Mouse (Mus musculus) heart, adult 18-20 months (tissue): ENCODE results near the gene Cad. TPM values are rescaled to one million over a fixed set of nuclear protein-coding genes. Genes with fewer than 3 reads are reported as not detected.
"Not testable (repeated sequence)": the region's sequence is repeated elsewhere in the genome, so short reads cannot be mapped to it uniquely, and the experiment has no call there.

Source experiments
- DNase-seq, 2 experiments: peaks; one replicate each; pipeline ENCODE4 v3.0.0; 2021 to 2022; ENCODE audit warnings: mixed read lengths in 1 of 2
- long read RNA-seq, 2 experiments: library from polyadenylated mRNA; stranded (forward); transcript quantifications; one replicate each; pipeline ENCODE4 v2.0.0; 2021
- total RNA-seq, 2 experiments: library from RNA; stranded (reverse); gene quantifications; 2 replicates each; pipeline ENCODE4 v1.2.3; 2021

Gene Cad
- total RNA-seq: 10 to 100 TPM; 12.9 to 15.3 TPM
- long read RNA-seq, experiment 1, partial matches to known transcripts: 7 of 13 reads
- long read RNA-seq, experiment 1, other reads (novel, unspliced or antisense): 6 of 13 reads
- long read RNA-seq, experiment 2, partial matches to known transcripts: 4 of 12 reads
- long read RNA-seq, experiment 2, other reads (novel, unspliced or antisense): 8 of 12 reads

DNA sequence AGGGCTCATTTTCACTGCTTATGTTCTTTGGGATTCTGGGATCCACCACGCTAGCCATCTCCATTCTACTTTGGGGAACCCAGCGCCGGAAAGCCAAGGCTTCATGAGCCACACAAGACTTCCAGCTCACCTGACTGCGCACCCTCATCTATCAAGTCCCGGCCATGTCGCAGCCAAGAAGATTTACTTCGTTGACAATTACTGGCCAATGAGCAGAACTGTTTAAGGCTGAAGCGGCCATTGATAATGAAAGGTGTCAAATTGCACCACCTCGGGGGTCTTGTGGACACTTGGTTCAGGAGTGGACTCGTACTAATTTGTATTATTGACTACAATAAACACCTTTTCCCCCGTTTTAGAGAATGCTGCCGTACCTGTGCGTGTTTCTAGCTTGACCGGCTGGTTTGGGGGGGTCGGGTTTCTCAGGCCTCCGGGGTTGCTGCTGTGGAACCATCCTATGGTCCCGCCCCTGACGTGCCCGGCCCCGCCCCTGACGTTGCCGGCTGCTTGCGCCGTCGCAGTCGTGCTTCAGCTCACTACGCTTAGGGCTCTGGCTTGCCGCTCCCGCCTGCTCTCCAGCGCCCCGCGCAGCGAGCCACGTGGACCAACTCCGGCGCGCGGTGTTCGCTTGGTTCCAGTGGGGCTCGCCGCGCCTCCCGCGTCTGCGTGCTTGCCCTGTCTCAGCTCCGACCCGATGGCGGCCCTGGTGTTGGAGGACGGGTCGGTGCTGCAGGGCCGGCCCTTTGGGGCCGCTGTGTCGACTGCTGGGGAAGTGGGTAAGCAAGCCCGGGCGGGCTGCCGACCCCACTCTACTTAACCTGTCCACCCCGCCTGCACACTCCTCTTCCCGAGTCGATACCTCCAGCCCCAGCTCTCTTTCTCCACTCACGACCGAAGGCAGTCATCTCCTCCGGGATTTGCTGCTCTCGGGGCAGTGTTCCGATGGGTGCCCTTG is at the start of gene Cad:
Cad (plus strand) TSS at position 520 of the 955 bp plus-strand sequence.
- peak; percentile 97 for DNase-seq

DNA sequence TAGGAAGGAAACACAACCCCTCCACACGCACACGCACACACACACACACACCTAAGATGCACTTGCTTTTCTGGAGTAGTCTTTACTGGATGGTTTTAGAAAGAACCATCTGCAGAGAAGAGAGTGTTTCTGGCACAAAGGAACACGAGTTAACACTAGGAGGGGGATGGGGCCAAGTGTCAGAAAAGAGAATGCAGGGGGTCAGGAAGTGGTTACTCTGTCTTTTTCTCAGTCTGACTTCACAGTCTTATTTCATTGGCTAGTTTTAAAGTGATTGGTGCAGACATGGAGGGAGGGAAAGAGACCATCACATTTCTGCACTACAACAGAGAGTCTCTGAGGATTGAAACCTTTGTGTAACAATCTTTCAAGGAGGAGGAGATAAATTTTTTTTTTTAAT is 41.8 kb upstream of the Cad start:
- no peak for DNase-seq

DNA sequence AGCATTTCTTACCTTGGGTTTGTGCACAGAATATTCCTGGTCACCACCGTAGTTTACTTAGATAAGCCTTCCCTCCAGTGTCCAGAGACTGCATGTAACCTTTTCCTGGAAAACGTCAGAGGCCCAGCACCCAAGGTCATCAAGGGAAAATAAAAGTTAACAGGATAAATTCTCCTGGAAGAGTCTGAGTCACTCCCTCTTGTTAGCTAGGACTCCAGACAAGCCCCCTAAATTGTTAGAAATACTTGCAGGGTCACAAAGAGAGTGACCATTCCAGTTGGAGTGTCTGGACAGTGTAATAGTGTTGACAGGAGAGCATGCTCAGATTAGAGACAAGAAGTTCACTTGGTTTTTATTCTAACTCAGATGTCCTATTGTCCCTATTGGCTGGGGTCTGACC is 38.7 kb upstream of the Cad start:
- DNase-seq: peak; percentile 5 to 7

DNA sequence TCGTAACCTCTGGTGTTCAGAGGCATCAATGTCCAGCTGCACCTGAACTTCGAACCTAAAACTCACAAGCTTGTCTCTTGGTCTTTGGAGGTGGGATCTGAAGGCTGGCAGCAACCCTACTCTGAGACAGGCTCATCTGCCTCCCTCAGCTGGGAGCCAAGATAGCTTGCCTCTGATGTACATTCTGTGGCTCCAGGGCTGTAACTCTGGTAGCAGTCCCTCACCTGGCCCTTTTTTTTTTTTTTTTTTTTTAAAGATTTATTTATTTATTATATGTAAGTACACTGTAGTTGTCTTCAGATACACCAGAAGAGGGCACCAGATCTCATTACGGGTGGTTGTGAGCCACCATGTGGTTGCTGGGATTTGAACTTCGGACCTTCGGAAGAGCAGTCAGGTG is 32.8 kb upstream of the Cad start:
- not testable (repeated sequence) for DNase-seq

DNA sequence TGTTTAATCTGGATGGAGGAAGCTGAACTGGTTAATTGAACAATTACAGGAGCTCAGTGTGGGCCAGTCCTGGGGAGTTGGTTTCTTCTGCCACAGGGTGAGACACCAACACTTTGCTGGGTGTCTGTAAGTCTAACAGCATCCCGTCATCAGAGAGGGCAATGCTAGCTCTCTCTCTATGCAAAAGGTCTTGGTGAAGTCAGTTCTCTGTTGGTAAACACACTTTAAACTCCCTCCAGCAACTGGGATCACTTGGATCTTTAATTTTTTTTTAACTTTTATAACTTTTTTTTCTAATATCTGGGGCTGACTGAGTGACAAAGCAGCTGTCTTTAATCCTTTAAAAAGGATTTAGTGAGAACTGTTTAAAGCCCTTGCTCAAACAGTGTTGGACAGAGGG is 31.9 kb upstream of the Cad start:
- no peak for DNase-seq

DNA sequence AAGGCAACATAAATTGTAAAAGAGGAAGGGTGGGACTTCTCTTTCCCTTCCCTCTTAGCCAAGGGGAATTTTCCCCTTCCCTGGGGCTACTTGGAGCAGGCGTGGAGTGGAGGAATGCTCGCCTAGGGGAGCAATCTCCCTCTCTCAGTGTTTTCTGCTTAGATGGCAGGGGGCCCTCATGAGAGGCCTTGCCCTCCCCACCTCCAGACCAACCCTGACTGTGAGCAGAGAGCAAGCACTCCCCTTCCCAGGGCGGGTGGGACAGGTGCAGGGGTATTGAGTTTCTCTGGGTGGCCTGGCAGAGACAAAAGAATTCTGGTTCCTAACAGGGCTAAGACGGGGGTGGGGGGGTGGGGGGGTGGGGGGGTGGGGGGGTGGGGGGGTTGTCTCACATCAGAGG is 31.3 kb upstream of the Cad start:
- no peak for DNase-seq

DNA sequence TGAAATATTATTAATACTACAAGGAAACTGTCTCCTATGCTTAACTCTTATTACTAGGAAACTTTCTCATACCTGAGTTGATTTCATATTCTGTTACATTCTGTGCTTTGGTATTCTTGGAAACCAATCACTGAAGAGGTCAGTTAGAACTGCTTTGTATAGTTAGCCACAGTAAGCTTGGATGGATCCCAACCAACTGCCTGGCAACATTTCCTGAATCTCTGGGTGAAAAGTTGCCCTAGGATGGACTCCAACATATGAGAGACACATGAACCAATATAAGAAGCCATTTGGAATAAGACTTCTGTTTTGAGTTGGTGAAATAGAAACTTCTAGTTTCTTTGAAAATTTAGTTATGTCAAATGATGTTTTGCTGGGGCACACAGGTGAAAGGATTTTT is 29.9 kb upstream of the Cad start:
- DNase-seq: peak; percentile 20 to 40

DNA sequence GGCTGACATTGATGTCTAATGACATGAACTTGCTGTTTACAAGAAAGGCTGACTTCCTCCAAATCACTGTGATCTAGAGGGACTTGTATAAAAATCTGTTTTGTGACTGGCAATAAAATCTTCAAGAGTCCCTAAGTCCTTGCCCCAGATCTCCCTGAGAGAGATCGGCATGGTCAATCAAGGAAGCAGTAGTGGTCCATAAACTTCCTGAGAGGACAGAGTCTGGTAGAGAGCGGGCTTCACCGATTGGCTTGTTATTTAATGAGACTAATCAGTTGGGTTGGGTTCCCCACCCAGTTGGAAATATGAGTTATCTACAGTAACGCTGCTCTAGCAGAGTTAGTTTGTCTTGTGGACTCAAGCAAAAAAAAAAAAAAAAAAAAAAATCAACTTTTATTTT is 23.7 kb upstream of the Cad start:
- no peak for DNase-seq

DNA sequence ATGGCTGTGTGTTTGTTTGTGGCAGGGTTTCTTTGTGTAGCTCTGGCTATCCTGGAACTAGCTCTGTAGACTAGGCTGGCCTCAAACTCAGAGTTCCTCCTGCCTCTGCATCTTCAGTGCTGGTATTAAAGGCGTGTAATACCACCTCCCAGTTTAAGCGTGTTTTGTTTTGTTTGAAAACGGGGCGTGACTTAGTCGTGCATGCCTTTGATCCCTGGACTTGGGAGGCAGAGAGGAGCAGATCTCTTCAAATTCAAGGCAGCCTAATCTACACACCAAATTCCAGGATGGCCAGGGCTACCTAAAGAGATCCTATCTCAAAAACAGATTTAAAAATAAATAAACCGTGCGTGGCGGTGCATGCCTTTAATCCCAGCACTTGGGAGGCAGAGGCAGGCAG is 23.1 kb upstream of the Cad start:
- DNase-seq: no peak

DNA sequence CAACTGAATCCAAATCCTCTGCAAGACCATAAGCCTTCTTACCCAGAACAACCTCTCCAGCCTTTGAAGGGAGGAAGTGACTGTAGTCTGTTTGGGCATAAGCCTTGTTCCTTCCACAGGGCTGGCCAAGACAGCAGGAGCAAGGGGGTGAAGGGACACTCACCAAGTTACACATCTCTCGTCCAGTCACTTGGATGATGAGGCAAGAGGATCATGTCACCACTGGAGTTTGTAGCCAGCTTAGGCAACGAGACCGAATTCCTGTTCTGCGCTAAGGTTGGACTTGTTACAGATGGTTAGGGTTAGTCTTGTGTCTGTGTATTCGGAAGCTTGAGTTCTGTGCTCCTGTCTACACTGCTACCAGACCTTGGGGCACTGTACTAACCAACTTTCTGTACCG is 19.9 kb upstream of the Cad start:
- DNase-seq: no peak

DNA sequence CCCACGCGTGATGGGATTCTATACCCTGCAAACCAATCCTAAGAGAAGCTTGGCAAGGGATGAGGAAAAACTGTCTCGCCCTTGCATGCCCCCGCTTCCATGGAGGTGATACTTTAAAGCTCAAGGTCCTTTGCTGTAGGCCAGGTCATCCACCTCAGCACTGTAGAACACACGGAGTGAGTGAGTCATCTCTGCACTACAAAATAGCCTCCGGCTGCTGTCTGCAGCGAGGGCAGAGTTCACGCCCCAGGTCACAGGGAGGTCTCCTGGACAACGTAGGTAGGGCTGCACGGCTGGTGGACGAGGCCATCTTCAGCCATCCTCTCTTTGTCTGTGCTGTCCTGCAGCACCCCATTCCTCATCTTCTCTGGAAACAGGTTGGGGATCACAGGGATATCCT is 18.0 kb upstream of the Cad start:
- not testable (repeated sequence) for DNase-seq

DNA sequence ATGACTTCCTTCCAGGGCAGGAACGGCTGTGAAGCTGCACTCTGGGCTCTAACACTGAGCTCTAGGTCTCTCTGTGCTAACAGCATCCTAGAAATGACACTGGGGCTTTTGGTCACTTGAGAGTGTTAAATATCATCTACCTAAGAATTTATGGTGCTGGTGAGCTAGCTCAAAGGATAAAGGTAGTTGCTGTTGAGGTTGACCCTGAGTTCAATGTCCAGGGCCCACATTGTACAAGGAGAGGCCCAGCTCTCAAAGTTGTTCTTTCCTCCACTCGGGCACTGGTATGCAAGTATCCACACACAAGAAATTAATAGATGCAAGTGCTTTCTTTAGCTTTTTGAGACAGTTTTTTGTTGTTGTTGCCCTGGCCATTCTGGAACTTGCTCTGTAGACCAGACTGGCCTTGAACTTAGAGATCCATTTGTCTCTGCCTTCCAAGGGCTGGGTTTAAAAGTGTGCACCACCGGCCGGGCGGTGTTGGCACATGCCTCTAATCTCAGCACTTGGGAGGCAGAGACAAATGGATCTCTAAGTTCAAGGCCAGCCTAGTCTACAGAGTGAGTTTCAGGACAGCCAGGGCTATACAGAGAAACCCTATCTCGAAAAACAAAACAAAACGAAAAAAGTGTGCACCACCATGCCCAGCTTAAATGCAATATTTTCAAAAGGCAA is 16.3 kb upstream of the Cad start:
- DNase-seq: no peak

DNA sequence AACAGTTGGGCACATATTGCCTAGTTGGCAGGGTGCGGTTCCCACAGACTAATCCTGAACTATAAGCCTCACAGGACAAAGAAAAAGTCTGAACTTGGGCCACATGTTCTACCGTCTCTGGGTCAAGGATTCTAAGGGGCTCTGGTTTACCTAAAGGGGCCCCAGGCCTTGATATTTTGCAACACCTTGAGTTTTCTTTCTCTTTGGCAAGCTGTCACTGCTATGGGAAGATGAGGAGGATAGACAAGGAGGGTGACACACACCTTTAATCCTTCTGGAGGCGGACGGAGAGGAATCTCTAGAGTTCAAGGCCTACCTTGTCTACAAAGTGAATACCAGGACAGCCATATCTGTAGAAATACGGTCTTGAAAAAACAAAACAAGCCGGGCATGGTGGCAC is 8.2 kb upstream of the Cad start:
- no peak for DNase-seq

DNA sequence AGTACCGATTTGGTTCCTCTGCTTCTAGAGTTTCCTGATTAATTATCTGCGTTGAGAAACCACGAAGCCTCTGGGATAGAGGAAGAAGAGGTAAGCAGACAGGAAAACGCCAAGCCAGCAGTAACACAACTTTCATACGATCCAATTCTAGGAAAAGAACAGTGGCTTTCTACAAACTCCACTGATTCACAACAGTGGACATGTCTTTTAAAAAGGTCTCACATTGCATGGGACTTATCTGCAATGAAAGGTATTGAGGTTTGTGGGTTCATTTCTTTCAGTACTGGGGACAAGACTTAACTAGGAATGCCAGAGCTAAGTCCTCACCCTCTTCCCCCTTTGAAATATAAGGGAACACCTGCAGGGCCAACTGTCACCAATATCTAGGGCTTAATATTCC is 7.5 kb upstream of the Cad start:
- DNase-seq: no peak

DNA sequence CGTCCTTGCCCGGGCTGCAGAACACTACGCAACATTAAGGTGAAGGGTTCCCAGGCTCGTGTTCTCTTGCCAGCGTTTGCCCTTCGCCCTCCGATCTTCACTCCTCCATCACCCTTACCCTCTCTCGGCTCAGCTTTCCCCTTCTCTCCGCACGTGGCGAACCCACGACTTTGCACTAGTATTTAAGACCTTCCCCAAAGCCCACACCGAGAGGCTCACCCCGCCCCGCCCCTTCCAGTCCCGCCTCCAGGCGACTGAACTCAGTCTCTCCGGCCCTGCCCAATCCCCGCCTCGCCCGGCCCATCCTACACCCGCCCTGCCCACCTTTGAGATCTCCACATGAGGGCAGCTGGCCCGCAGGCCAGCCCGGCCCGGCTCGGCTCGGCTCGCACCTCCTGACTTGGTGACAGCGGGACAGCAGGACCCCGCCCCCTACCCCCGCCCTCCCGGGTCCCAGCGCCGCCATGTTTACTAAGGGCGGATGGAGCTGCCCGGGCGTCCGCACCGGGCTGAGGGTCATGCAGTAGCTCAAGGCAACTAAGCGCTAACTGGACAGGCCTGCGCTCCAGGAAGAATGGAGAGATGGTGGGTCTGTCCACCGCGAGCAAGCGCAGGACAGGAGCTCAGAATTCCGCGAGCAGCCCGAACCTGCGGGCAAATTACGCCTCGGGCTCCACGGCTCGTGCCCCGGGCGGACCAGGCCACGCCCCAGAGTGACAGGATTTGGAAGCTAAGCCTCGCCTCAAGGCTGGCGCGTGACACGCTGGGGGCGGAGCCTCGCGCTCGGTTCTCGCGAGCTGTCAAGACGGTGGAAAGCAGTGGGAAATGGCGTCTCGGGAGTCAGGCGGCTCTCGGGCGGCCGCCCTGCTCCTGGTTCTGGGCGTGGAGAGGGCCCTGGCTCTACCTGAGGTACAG is 6.5 kb upstream of the Cad start, which contains the start of gene Atraid:
Atraid (plus strand) TSS at position 465 of the 915 bp plus-strand sequence.
- DNase-seq: peak; percentile 99

DNA sequence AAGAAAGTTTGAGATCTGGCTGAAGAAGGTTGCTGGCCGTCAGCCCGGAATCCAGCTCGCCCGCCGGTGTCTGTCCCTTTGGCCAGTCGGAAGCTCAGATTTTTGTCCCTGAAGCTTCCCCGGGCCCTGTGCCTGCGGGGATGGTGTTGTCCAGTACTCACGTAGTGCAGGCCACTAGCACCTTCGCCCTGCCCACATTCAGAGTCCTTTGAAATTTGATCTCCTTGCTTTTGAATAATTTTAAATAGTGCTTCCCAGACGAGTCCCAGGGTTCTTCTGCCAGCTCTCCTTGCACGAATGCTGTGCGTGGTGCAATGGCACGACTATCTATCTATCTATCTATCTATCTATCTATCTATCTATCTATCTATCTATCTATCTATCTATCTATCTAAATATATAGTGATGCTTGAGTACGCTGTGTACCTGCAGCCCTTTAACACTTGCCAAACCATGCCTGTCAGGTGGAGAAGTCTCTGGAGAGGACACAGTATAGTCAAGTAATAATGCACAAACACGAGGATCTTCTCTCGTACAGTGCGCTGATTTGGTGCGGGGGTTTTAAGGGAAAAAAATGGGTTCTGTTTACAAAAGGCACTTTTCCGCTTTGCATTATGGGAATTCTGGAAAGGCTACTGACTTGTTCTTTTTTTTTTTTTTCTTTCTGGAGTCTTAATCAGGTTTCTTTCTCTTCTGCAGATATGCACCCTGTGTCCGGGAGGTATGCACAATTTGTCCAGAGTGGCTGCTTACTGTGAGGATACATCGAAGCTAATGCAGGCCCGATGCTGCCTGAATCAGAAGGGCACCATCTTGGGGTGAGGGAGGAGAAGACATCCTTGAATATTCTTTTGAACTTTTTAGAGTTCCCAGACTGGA is 5.6 kb upstream of the Cad start, which contains the start of gene Slc5a6:
Slc5a6 (minus strand) TSS at position 162 of the 879 bp plus-strand sequence.
- peak; percentile 48 to 69 for DNase-seq

DNA sequence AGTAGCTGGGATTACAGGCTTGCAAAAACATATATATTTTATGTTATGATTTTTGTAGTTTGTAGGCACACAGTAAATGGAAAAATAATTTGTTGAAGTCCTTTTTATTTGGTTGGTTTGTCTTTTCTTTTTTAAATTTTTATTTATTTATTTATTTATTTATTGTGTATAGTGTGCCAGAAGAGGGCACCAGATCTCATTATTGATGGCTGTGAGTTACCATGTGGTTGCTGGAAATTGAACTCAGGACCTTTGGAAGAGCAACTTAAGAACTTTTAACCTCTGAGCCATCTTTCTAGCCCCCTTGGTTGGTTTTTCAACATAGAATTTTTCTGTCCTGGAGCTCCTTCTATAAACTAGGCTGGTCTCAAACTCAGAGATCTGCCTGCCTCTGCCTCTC is 4.2 kb upstream of the Cad start:
- DNase-seq: no peak

DNA sequence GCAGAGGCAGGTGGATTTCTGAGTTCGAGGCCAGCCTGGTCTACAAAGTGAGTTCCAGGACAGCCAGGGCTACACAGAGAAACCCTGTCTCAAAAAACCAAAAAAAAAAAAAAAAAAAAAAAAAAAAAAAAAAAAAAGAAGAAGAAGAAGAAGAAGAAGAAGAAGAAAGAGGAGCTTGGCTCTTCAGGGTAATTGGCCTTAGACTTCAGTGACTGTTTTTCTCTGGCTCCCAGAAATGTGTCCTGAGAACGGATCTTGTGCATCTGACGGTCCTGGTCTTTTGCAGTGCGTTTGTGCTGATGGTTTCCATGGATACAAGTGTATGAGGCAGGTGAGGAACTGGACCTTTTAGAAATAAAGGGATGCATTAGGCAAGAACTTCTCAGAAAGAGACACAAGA is 852 bp upstream of the Cad start:
- not testable (repeated sequence) for DNase-seq

DNA sequence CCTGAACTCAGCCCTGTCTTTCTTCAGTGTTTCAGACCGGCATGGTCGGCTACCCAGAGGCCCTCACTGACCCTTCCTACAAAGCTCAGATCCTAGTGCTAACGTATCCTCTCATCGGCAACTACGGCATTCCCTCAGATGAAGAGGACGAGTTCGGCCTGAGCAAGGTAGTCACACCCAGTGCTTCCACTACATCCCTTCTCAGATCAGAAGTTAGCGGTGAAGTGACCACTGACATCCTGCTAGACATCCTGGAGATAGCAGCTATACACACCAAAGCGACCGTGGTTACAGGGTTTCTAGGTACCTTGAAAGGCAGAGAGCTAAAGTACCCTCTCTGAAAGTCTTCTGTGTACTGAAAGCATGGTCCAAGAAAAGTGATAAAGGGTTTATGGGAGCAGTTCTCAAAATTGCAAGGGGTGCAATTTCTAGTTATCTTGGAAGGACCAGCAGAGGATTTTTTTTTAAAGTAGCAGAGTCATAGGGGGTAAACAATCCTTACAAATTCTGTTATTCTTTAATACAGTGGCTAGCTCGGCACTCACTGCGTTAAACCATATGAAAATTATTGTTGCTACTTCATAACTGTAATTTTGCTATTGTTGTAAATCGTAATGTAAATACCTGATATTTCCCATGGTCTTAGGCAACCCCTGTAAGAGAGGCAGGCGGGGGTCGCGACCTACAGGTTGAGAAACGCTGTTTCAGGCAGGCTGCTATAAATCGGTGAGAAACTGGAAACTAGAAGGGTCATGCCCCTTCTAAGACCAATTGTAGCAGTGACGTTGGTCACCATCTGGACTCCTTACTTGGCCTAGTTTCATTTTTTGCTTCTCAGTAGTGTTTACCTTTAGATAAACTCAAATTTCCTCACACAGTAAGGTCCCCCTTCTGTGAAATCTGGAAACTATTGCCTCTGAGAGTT is 898 bp downstream of the Cad start:
- DNase-seq: no peak

DNA sequence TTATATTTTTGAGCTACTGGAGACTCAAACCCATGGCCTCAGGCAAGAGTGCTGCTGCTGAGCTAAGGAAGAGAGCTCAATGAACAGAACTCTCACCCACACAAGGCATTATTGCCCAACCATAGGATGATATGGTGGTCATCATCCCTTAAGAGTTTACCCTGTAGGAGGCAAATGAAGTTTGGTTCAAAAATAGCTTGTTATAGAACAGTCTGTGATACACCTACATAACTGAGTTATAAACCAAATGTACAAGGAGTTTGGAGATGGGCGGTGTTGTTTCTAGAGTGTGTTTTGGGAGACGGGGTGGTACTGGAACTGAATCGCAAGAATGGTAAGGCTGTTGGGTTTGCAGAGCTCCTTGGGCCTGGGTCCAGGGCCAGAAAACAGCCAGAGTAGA is 15.2 kb downstream of the Cad start:
- no peak for DNase-seq
